Mouse (Mus musculus): ENCODE measurements around the gene Herc2.

- TF ChIP-seq CTCF (IDR thresholded peaks at IDR 0.05; ENCODE audit: control insufficient read depth, insufficient read depth, low read length) (no peak), POLR2A (IDR thresholded peaks at IDR 0.05; ENCODE audit: borderline replicate concordance, control insufficient read depth, low read depth, low read length) (no peak)
Measured at GRCm38 (mm10) chr7:56151885-56152676, 102.1 kb downstream of the Herc2 start.

Measured in bone marrow, adult 2 months (tissue).